Mouse (Mus musculus) liver, embryonic 14.5 days (tissue): ENCODE results near the gene Urb2.

Source experiments
- CTCF ChIP-seq: IDR thresholded peaks from 2 replicates; pipeline ENCODE4 v1.5.1; 2016; ENCODE audit warnings: antibody characterized with exemption, low read depth, control low read depth
- EP300 ChIP-seq: IDR thresholded peaks from 2 replicates; pipeline ENCODE4 v1.6.1; 2016; ENCODE audit warnings: antibody characterized with exemption, low read depth

DNA sequence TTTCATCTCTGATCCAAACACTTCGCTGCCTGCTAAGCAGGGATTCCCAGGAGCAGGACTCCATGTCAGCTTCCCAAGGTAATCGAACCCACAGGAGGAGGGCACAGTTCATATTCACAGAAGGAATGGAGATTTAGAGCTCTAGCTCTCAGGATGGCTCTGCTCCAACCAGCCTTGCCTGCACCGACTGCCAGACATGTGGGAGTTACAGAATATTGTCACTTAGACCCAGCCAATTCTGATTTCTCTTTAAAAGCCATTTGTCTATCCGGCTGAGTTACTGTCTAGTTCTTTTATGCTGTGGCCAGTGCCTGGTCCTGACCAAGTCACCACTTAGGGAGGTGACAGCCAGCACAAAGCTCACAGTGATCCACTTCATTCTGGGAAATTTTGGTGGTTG, 39.6 kb upstream of the Urb2 start:
- no peak for TF ChIP-seq EP300
- TF ChIP-seq CTCF = no peak
